Mouse (Mus musculus) hindbrain, postnatal 0 days (tissue): ENCODE results near the gene Paqr6. TPM values are rescaled to one million over a fixed set of nuclear protein-coding genes. Genes with fewer than 3 reads are reported as not detected.

ENCODE experiments used
- ATAC-seq: fragments of 200-750 bp; cut with Nextera tagmentation; 2 replicates; pipeline ENCODE4 v1.8.0; 2017; ENCODE audit warnings: mild to moderate bottlenecking, moderate TSS enrichment, moderate library complexity
- DNase-seq: peaks from one replicate; pipeline ENCODE4 v3.0.0-alpha.2; 2015; ENCODE audit warnings: low spot score
- H3K27ac ChIP-seq: fragments of 300-500 bp; sonication (generic); 2 replicates; pipeline ENCODE4 v1.5.1; 2014; ENCODE audit warnings: mild to moderate bottlenecking
- H3K27me3 ChIP-seq: fragments of 300-500 bp; sonication (generic); 2 replicates; pipeline ENCODE4 v1.6.1; 2014; ENCODE audit warnings: low read length, mixed read lengths; ENCODE audit not compliant: insufficient read depth
- H3K36me3 ChIP-seq: fragments of 300-500 bp; sonication (generic); 2 replicates; pipeline ENCODE4 v1.6.1; 2014; ENCODE audit warnings: low read length, mixed read lengths; ENCODE audit not compliant: insufficient read depth
- H3K4me1 ChIP-seq: fragments of 300-500 bp; sonication (generic); 2 replicates; pipeline ENCODE4 v1.6.1; 2014; ENCODE audit warnings: antibody characterized with exemption, low read length, mixed read lengths; ENCODE audit not compliant: insufficient read depth
- H3K4me2 ChIP-seq: fragments of 300-500 bp; sonication (generic); 2 replicates; pipeline ENCODE4 v1.6.1; 2014; ENCODE audit warnings: low read depth, mild to moderate bottlenecking, low read length, moderate library complexity, mixed read lengths
- H3K4me3 ChIP-seq: fragments of 300-500 bp; sonication (generic); 2 replicates; pipeline ENCODE4 v1.5.1; 2014; ENCODE audit warnings: low read length
- H3K9ac ChIP-seq: fragments of 300-500 bp; sonication (generic); replicated peaks from 2 replicates; pipeline ENCODE4 v1.6.1; 2014; ENCODE audit warnings: mild to moderate bottlenecking, low read length, moderate library complexity, mixed read lengths
- H3K9me3 ChIP-seq: fragments of 300-500 bp; sonication (generic); 2 replicates; pipeline ENCODE4 v1.6.1; 2016; ENCODE audit warnings: low read length, mixed read lengths
- CTCF ChIP-seq: IDR thresholded peaks from 2 replicates; pipeline ENCODE4 v1.5.1; 2016; ENCODE audit warnings: antibody characterized with exemption, control low read depth, low read depth
- WGBS: fragments of 180-500 bp; shearing (Covaris S2); extraction: QIAGEN DNeasy Blood & Tissue Kit; methylation state at CpG from one replicate; pipeline ENCODE4 v1.1.7; 2014; 5-methylcytosine and 5-hydroxymethylcytosine counted together
- polyA plus RNA-seq: library from polyadenylated mRNA; unstranded; fragments of >200 nt; fragmentation: Nextera tagmentation; extraction: Ambion mirVana; gene quantifications from 2 replicates; pipeline ENCODE4 v1.2.1, GENCODE M21; 2015
- total RNA-seq: library from RNA; depleted of rRNA; stranded (reverse); fragments of >200 nt; gene quantifications from 2 replicates; pipeline ENCODE4 v1.2.3, GENCODE M21; 2014; rRNA removed

Gene Paqr6
- total and polyA plus RNA-seq, 2 experiments from 2014 or later: 8.6 to 10.1 TPM

- no peak for TF ChIP-seq CTCF
- no peak for DNase-seq
- Histone ChIP-seq H3K36me3 (peaks cover 47% of the 10 kb centered on the region), H3K27ac (no peak overlapping the region), H3K9me3 (no peaks in the 10 kb centered on the region), H3K4me1 (no peaks in the 10 kb centered on the region), H3K4me3 (no peak overlapping the region), H3K27me3 (no peaks in the 10 kb centered on the region), H3K9ac (no peak overlapping the region), H3K4me2 (no peak overlapping the region)
- ATAC-seq: no peak
- 86% methylated on average over 4 of the region's 4 CpGs for WGBS
These were observed 51.3 kb downstream of the Paqr6 start for GRCm38 (mm10) chr3:88415668-88416067.

GRCm38 (mm10) chr3:88418016-88418415 lies 53.6 kb downstream of the Paqr6 start:
- Histone ChIP-seq H3K27ac (no peak overlapping the region), H3K9me3 (no peaks in the 10 kb centered on the region), H3K9ac (no peak overlapping the region), H3K4me3 (no peak overlapping the region), H3K4me2 (no peak overlapping the region), H3K27me3 (no peaks in the 10 kb centered on the region), H3K4me1 (peaks cover 5% of the 10 kb centered on the region; the same call in 1 of the 2 replicates), H3K36me3 (peaks cover 38% of the 10 kb centered on the region)
- no peak for TF ChIP-seq CTCF
- no peak for DNase-seq
- 86% methylated on average over 6 of the region's 6 CpGs for WGBS
- ATAC-seq: no peak

Other genes with a start within 250 kb of the Paqr6 start
- gene Mef2d, start 222.2 kb upstream of the Paqr6 start, total RNA-seq: 44.0 and 50.3 TPM in 2 replicates
- gene Mef2d, start 222.2 kb upstream of the Paqr6 start, polyA plus RNA-seq: 13.4 and 19.2 TPM in 2 replicates
- 0.94 and 1.0 TPM in 2 replicates for gene Rhbg, start 109.9 kb upstream of the Paqr6 start, total RNA-seq
- gene Rhbg, start 109.9 kb upstream of the Paqr6 start, polyA plus RNA-seq: 0.37 and 0.43 TPM in 2 replicates
- 2.1 TPM in 1 of 2 replicates, not detected in the other for gene Gm38392, start 77.4 kb upstream of the Paqr6 start, total RNA-seq
- 0.21 and 0.24 TPM in 2 replicates for gene Gm38392, start 77.4 kb upstream of the Paqr6 start, polyA plus RNA-seq
- gene Tsacc, start 67.6 kb upstream of the Paqr6 start, total RNA-seq: not detected in 2 replicates
- 10.5 and 10.6 TPM in 2 replicates for gene Tsacc, start 67.6 kb upstream of the Paqr6 start, polyA plus RNA-seq
- 231 and 236 TPM in 2 replicates for gene Cct3, start 67.5 kb upstream of the Paqr6 start, total RNA-seq
- gene Cct3, start 67.5 kb upstream of the Paqr6 start, polyA plus RNA-seq: 388 and 401 TPM in 2 replicates
- 54.9 and 76.9 TPM in 2 replicates for gene Glmp, start 39.6 kb upstream of the Paqr6 start, total RNA-seq
- gene Glmp, start 39.6 kb upstream of the Paqr6 start, polyA plus RNA-seq: 135 and 142 TPM in 2 replicates
- 0.52 and 0.54 TPM in 2 replicates for gene Tmem79, start 28.4 kb upstream of the Paqr6 start, total RNA-seq
- 1.1 and 1.5 TPM in 2 replicates for gene Tmem79, start 28.4 kb upstream of the Paqr6 start, polyA plus RNA-seq
- 78.8 and 98.1 TPM in 2 replicates for gene Smg5, start 28.3 kb upstream of the Paqr6 start, total RNA-seq
- gene Smg5, start 28.3 kb upstream of the Paqr6 start, polyA plus RNA-seq: 42.9 and 43.0 TPM in 2 replicates
- gene Bglap3, start 8.2 kb downstream of the Paqr6 start, total RNA-seq: not detected in 2 replicates
- 0.15 TPM in 1 of 2 replicates, not detected in the other for gene Bglap3, start 8.2 kb downstream of the Paqr6 start, polyA plus RNA-seq
- gene Bglap2, start 14.1 kb downstream of the Paqr6 start, total RNA-seq: not detected in 2 replicates
- not detected in 2 replicates for gene Bglap2, start 14.1 kb downstream of the Paqr6 start, polyA plus RNA-seq
- gene Bglap, start 19.9 kb downstream of the Paqr6 start, total RNA-seq: not detected in 2 replicates
- gene Bglap, start 19.9 kb downstream of the Paqr6 start, polyA plus RNA-seq: not detected in 2 replicates
- gene Pmf1, start 45.7 kb downstream of the Paqr6 start, total RNA-seq: 39.4 and 60.4 TPM in 2 replicates
- 47.2 and 48.4 TPM in 2 replicates for gene Pmf1, start 45.7 kb downstream of the Paqr6 start, polyA plus RNA-seq
- 68.3 and 68.6 TPM in 2 replicates for gene Slc25a44, start 60.6 kb downstream of the Paqr6 start, total RNA-seq
- gene Slc25a44, start 60.6 kb downstream of the Paqr6 start, polyA plus RNA-seq: 31.9 and 34.1 TPM in 2 replicates
- gene Sema4a, start 96.6 kb downstream of the Paqr6 start, total RNA-seq: 39.4 and 45.2 TPM in 2 replicates
- 25.4 and 26.5 TPM in 2 replicates for gene Sema4a, start 96.6 kb downstream of the Paqr6 start, polyA plus RNA-seq
- gene Lmna, start 145.4 kb downstream of the Paqr6 start, total RNA-seq: 59.7 and 60.8 TPM in 2 replicates
- 59.1 and 61.1 TPM in 2 replicates for gene Lmna, start 145.4 kb downstream of the Paqr6 start, polyA plus RNA-seq
- 52.3 and 54.5 TPM in 2 replicates for gene Mex3a, start 167.8 kb downstream of the Paqr6 start, total RNA-seq
- gene Mex3a, start 167.8 kb downstream of the Paqr6 start, polyA plus RNA-seq: 13.9 and 15.3 TPM in 2 replicates
- gene Rab25, start 183.7 kb downstream of the Paqr6 start, total RNA-seq: not detected in 2 replicates
- 0.44 and 1.3 TPM in 2 replicates for gene Rab25, start 183.7 kb downstream of the Paqr6 start, polyA plus RNA-seq
- 45.1 and 59.2 TPM in 2 replicates for gene Lamtor2, start 188.5 kb downstream of the Paqr6 start, total RNA-seq
- gene Lamtor2, start 188.5 kb downstream of the Paqr6 start, polyA plus RNA-seq: 189 and 198 TPM in 2 replicates
- 119 and 131 TPM in 2 replicates for gene Ubqln4, start 189.2 kb downstream of the Paqr6 start, total RNA-seq
- gene Ubqln4, start 189.2 kb downstream of the Paqr6 start, polyA plus RNA-seq: 29.4 and 29.8 TPM in 2 replicates
- gene Ssr2, start 211.3 kb downstream of the Paqr6 start, total RNA-seq: 247 and 307 TPM in 2 replicates
- gene Ssr2, start 211.3 kb downstream of the Paqr6 start, polyA plus RNA-seq: 209 and 210 TPM in 2 replicates
- 93.4 and 100 TPM in 2 replicates for gene Arhgef2, start 241.4 kb downstream of the Paqr6 start, total RNA-seq
- gene Arhgef2, start 241.4 kb downstream of the Paqr6 start, polyA plus RNA-seq: 56.0 and 57.1 TPM in 2 replicates